Mouse (Mus musculus) stomach, embryonic 15.5 days (tissue): Measurements from ENCODE around the gene Axdnd1. TPM values are rescaled to one million over a fixed set of nuclear protein-coding genes. Genes with fewer than 3 reads are reported as not detected.
"Not testable (repeated sequence)": the region's sequence is repeated elsewhere in the genome, so short reads cannot be mapped to it uniquely, and the experiment has no call there.

ENCODE experiments used
- ATAC-seq: fragments of 200-750 bp; cut with Nextera tagmentation; 2 replicates; pipeline ENCODE4 v1.8.0; 2017; ENCODE audit warnings: low read depth, moderate number of reproducible peaks, moderate TSS enrichment; ENCODE audit not compliant: insufficient read depth, low FRiP score
- H3K27ac ChIP-seq: fragments of 300-500 bp; sonication (generic); 2 replicates; pipeline ENCODE4 v1.5.1; 2015; ENCODE audit warnings: mild to moderate bottlenecking, inconsistent platforms
- H3K27me3 ChIP-seq: fragments of 300-500 bp; sonication (generic); replicated peaks from 2 replicates; pipeline ENCODE4 v1.6.1; 2015; ENCODE audit warnings: inconsistent platforms
- H3K36me3 ChIP-seq: fragments of 300-500 bp; sonication (generic); 2 replicates; pipeline ENCODE4 v1.6.1; 2015; ENCODE audit warnings: inconsistent platforms
- H3K4me1 ChIP-seq: fragments of 300-500 bp; sonication (generic); 2 replicates; pipeline ENCODE4 v1.6.1; 2015; ENCODE audit warnings: inconsistent platforms
- H3K4me2 ChIP-seq: fragments of 300-500 bp; sonication (generic); 2 replicates; pipeline ENCODE4 v1.6.1; 2015; ENCODE audit warnings: mild to moderate bottlenecking, inconsistent platforms
- H3K4me3 ChIP-seq: fragments of 300-500 bp; sonication (generic); replicated peaks from 2 replicates; pipeline ENCODE4 v1.5.1; 2015; ENCODE audit warnings: inconsistent platforms
- H3K9ac ChIP-seq: fragments of 300-500 bp; sonication (generic); 2 replicates; pipeline ENCODE4 v1.6.1; 2015; ENCODE audit warnings: inconsistent platforms
- H3K9me3 ChIP-seq: fragments of 300-500 bp; sonication (generic); 2 replicates; pipeline ENCODE4 v1.6.1; 2016; ENCODE audit warnings: inconsistent platforms
- WGBS: fragments of 180-500 bp; shearing (Covaris S2); methylation state at CpG from one replicate; pipeline ENCODE4 v1.1.7; 2015; 5-methylcytosine and 5-hydroxymethylcytosine counted together
- polyA plus RNA-seq: library from polyadenylated mRNA; unstranded; fragments of >200 nt; fragmentation: Nextera tagmentation; extraction: Ambion mirVana; gene quantifications from 2 replicates; pipeline ENCODE4 v1.2.1, GENCODE M21; 2015

Gene Axdnd1
- polyA plus RNA-seq, 1 experiment from 2014 or later = 0.18 TPM

DNA sequence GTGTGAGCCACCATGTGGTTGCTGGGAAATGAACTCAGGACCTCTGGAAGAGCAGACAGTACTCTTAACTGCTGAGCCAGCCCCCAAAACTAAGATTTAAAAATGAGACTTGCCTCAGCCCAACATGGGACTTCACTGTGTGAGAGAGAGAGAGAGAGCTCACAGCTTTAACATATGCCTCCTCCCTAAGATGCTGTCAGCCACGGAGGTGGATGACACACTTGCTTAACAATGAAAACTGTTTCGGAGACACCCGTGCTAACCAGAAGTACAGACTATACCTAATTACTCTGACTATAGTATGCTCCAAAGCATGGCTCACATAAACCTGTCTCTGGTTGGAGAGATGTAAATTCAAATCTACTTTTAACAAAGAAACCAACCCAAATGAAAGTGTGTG, 12.5 kb upstream of the Axdnd1 start:
- no peaks in the 10 kb centered on the region for H3K4me1 ChIP-seq
- H3K4me2 ChIP-seq = no peak overlapping the region
- WGBS = 92% methylated on average over 3 of the region's 3 CpGs
- H3K27ac ChIP-seq = no peak overlapping the region
- H3K9ac ChIP-seq = no peak overlapping the region
- H3K27me3 ChIP-seq = no peaks in the 10 kb centered on the region
- H3K4me3 ChIP-seq = no peak overlapping the region
- no peaks in the 10 kb centered on the region for H3K9me3 ChIP-seq
- ATAC-seq = no peak
- H3K36me3 ChIP-seq = peaks cover 20% of the 10 kb centered on the region

DNA sequence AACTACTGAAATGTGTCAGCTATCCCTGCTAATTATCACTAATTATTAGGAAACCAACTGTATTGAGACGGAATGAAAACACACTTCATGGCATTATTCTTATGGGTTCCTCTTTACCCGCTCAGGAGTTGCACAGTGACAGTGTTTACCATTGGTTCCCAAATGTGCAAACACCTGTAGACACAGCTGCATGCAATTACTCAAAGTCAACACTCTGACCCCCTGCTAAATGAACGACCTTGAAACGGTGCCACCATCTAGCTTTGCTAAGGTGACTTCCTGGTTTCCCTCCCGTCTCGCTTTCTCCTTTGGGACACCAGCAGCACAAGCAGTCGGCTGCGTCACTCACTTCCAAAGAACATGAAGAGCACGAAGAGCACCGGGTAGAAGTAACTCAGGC, 11.5 kb upstream of the Axdnd1 start:
- H3K4me2 ChIP-seq = no peak overlapping the region
- H3K27ac ChIP-seq = no peak overlapping the region
- no peak overlapping the region for H3K4me3 ChIP-seq
- peak; percentile 65; the same call in 1 of the 2 replicates for ATAC-seq
- peaks cover 15% of the 10 kb centered on the region for H3K36me3 ChIP-seq
- no peaks in the 10 kb centered on the region for H3K4me1 ChIP-seq
- H3K9me3 ChIP-seq = no peaks in the 10 kb centered on the region
- H3K9ac ChIP-seq = no peak overlapping the region
- WGBS = 58% methylated on average over 10 of the region's 10 CpGs
- H3K27me3 ChIP-seq = no peaks in the 10 kb centered on the region

DNA sequence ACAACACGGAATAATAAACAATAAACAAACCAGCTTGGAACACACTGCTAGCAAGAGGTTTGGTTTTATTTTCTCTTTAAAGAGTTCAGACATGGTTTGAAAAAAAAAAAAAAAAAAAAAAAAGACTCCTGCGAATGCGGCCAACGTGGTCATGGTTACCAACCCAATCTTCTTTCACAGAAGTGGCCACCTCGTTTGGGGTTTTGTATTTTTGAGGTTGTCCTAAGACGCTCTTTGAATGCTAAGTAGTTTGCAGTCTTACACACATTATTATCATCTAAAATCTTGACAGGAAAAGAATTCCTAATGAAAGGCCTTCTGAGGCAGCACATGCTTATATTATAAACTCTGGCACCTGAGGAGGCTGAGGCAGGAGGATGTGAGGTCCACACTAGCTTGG, 7.5 kb upstream of the Axdnd1 start:
- H3K27ac ChIP-seq = no peak overlapping the region
- H3K36me3 ChIP-seq = 0 out of 2 replicates have a peak, but pooled peaks cover 7% of the 10 kb centered on the region
- H3K4me1 ChIP-seq = no peaks in the 10 kb centered on the region
- H3K27me3 ChIP-seq = no peaks in the 10 kb centered on the region
- ATAC-seq = no peak
- WGBS = 86% methylated on average over 6 of the region's 6 CpGs
- H3K4me2 ChIP-seq = no peak overlapping the region
- H3K9me3 ChIP-seq = no peaks in the 10 kb centered on the region
- no peak overlapping the region for H3K9ac ChIP-seq
- no peak overlapping the region for H3K4me3 ChIP-seq

DNA sequence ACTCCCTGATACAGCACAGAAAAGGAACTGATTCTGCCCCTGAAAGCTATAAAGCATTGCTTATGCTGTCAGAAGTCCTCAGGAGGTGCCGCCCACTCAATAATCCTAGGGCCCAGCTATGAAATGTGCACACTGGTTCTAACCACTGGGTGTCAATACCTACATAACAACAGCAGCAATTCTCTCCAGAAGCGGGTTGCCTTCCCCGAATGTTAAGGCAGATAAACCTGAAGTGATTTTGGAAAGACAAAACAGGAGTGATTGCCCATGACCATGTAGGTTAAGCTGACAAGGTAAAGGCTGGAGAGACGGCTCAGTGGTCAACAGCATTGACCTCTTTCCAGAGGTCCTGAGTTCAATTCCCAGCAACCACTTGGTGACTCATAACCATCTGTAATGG, 4.8 kb upstream of the Axdnd1 start:
- Histone ChIP-seq H3K27me3 (no peaks in the 10 kb centered on the region), H3K4me1 (no peaks in the 10 kb centered on the region), H3K9me3 (no peaks in the 10 kb centered on the region), H3K4me3 (no peak overlapping the region), H3K9ac (no peak overlapping the region), H3K36me3 (0 out of 2 replicates have a peak, but pooled peaks cover 4% of the 10 kb centered on the region), H3K27ac (no peak overlapping the region), H3K4me2 (no peak overlapping the region)
- no peak for ATAC-seq
- whole genome bisulfite sequencing = 88% methylated on average over 4 of the region's 4 CpGs

GRCm38 (mm10) chr1:156424054-156424453, 3.1 kb upstream of the Axdnd1 start:
- ATAC-seq = no peak
- WGBS = 80% methylated on average over 3 of the region's 3 CpGs
- Histone ChIP-seq H3K27me3 (no peaks in the 10 kb centered on the region), H3K4me1 (no peaks in the 10 kb centered on the region; the same call in 1 of the 2 replicates), H3K4me3 (no peak overlapping the region), H3K4me2 (no peak overlapping the region), H3K36me3 (0 out of 2 replicates have a peak, but pooled peaks cover 4% of the 10 kb centered on the region), H3K9ac (no peak overlapping the region), H3K9me3 (no peaks in the 10 kb centered on the region), H3K27ac (no peak overlapping the region)

GRCm38 (mm10) chr1:156423493-156423892, 2.5 kb upstream of the Axdnd1 start:
- ATAC-seq = no peak
- H3K4me3 ChIP-seq = no peak overlapping the region
- H3K9me3 ChIP-seq = no peaks in the 10 kb centered on the region
- H3K4me1 ChIP-seq = no peaks in the 10 kb centered on the region; the same call in 1 of the 2 replicates
- no peak overlapping the region for H3K9ac ChIP-seq
- 82% methylated on average over 6 of the region's 6 CpGs for WGBS
- no peak overlapping the region for H3K4me2 ChIP-seq
- no peaks in the 10 kb centered on the region for H3K27me3 ChIP-seq
- H3K27ac ChIP-seq = no peak overlapping the region
- 0 out of 2 replicates have a peak, but pooled peaks cover 4% of the 10 kb centered on the region for H3K36me3 ChIP-seq

- 73% methylated on average over 6 of the region's 6 CpGs for WGBS
- no peak overlapping the region for H3K4me2 ChIP-seq
- H3K36me3 ChIP-seq = 0 out of 2 replicates have a peak, but pooled peaks cover 4% of the 10 kb centered on the region
- no peaks in the 10 kb centered on the region for H3K9me3 ChIP-seq
- no peak overlapping the region for H3K9ac ChIP-seq
- no peak overlapping the region for H3K4me3 ChIP-seq
- no peaks in the 10 kb centered on the region for H3K27me3 ChIP-seq
- H3K4me1 ChIP-seq = no peaks in the 10 kb centered on the region; the same call in 1 of the 2 replicates
- no peak for ATAC-seq
- H3K27ac ChIP-seq = no peak overlapping the region
Observed at GRCm38 (mm10) chr1:156422856-156423255, 1.9 kb upstream of the Axdnd1 start.

DNA sequence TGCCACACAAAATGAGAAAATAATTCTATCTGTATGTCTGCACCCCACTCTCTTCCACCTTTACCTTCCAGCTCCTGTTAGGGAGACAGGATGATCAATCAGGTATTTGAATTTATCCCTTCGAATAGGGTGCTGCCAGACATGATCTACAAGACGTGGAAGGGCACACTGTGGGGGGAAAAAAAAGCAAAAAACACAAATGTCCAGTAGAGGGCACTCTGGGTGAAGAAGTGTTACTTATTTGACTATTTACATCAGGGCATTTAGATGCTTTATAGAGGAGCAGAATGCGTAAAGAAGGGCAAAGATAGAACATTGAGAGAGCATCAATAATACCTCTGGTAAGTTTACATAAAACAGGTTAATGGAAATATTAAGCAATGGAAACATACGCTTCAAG, 2.8 kb downstream of the Axdnd1 start:
- no peak overlapping the region for H3K4me3 ChIP-seq
- ATAC-seq = no peak
- no peak overlapping the region for H3K27ac ChIP-seq
- H3K4me2 ChIP-seq = no peak overlapping the region
- H3K4me1 ChIP-seq = no peaks in the 10 kb centered on the region; the same call in 1 of the 2 replicates
- no peaks in the 10 kb centered on the region for H3K9me3 ChIP-seq
- no peaks in the 10 kb centered on the region for H3K36me3 ChIP-seq
- H3K9ac ChIP-seq = no peak overlapping the region
- WGBS = 49% methylated on average over 4 of the region's 4 CpGs
- H3K27me3 ChIP-seq = no peaks in the 10 kb centered on the region

DNA sequence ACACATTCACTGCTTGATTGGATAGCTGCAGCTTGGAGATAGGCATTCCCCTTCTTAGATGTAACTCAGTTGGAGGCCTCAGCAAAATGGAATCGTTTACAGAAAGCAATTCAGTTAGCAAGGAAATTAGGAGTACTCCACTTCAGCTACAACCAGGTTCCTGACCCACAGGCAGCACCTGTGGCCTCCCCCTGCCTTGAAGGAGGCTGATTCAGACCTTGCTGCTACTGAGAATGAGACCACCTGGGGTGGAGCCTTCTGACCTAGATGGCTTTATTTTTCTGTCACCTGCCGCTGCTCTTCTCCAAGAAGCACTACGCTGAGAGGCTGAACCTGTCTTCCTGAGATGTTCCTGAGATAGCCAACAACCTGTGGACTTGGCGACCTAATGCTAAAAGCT, 12.4 kb downstream of the Axdnd1 start:
- H3K4me1 ChIP-seq = no peaks in the 10 kb centered on the region
- H3K27me3 ChIP-seq = no peaks in the 10 kb centered on the region
- 61% methylated on average over 4 of the region's 4 CpGs for WGBS
- no peak overlapping the region for H3K9ac ChIP-seq
- H3K4me2 ChIP-seq = no peak overlapping the region
- no peaks in the 10 kb centered on the region for H3K36me3 ChIP-seq
- H3K27ac ChIP-seq = no peak overlapping the region
- ATAC-seq = no peak
- no peaks in the 10 kb centered on the region for H3K9me3 ChIP-seq
- no peak overlapping the region for H3K4me3 ChIP-seq

DNA sequence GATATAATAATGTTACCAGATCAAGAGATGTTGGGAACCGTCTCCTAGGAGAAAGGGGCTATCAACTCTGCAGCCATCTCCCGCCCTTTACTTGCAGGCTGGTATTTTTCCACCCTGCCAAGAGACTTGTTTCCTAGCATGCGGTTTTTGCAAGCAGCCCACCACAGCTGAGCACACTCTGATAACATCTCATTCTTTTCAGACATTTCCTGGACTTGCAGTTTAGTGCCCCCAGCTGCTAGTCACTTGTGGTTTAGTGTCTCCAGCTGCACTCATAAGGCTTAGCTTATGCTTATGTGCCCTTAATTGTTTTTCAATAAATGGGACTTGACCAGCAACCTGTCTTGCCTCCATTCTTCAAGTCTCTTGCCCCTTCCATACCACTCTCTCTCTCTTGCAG, 13.0 kb downstream of the Axdnd1 start:
- H3K9me3 ChIP-seq = no peaks in the 10 kb centered on the region
- H3K36me3 ChIP-seq = no peaks in the 10 kb centered on the region
- ATAC-seq = no peak
- no peaks in the 10 kb centered on the region for H3K27me3 ChIP-seq
- no peaks in the 10 kb centered on the region for H3K4me1 ChIP-seq
- no peak overlapping the region for H3K27ac ChIP-seq
- 50% methylated on average over 3 of the region's 3 CpGs for WGBS
- H3K9ac ChIP-seq = no peak overlapping the region
- H3K4me3 ChIP-seq = no peak overlapping the region
- H3K4me2 ChIP-seq = no peak overlapping the region

- no peaks in the 10 kb centered on the region for H3K27me3 ChIP-seq
- H3K4me1 ChIP-seq = no peaks in the 10 kb centered on the region
- no peak overlapping the region for H3K27ac ChIP-seq
- no peak overlapping the region for H3K4me3 ChIP-seq
- H3K36me3 ChIP-seq = no peaks in the 10 kb centered on the region
- H3K4me2 ChIP-seq = no peak overlapping the region
- no peak overlapping the region for H3K9ac ChIP-seq
- H3K9me3 ChIP-seq = no peaks in the 10 kb centered on the region
- WGBS = 54% methylated on average over 10 of the region's 10 CpGs
- no peak for ATAC-seq
Observed at GRCm38 (mm10) chr1:156403251-156403650, 17.7 kb downstream of the Axdnd1 start.

DNA sequence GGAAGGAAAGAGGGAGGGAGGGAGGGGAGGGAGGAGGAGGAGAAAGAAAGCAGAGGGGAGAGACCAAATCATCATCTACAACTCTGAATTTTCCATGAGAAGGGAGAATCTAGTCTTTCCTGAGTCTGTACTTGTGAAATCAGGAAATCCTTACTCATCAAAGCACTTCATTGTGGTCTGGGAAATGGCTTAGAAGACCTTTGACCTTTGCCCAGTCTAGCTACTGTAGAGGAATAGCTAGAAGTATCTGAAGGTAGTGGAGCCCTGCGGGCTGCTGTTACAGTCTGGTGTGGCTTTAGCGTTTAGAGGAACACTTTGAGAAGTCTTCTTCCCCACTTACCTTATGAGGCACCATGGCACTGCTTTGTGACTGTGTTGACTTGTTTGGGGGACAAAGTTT, 18.5 kb downstream of the Axdnd1 start:
- WGBS = 46% methylated on average over 2 of the region's 2 CpGs
- Histone ChIP-seq H3K9ac (no peak overlapping the region), H3K9me3 (no peaks in the 10 kb centered on the region), H3K4me2 (no peak overlapping the region), H3K27ac (no peak overlapping the region), H3K4me1 (no peaks in the 10 kb centered on the region), H3K36me3 (no peaks in the 10 kb centered on the region), H3K4me3 (no peak overlapping the region), H3K27me3 (no peaks in the 10 kb centered on the region)
- ATAC-seq = no peak

- not testable (repeated sequence) for ATAC-seq, H3K4me3 ChIP-seq, H3K4me1 ChIP-seq, H3K4me2 ChIP-seq, H3K9me3 ChIP-seq, H3K9ac ChIP-seq, H3K27ac ChIP-seq, H3K36me3 ChIP-seq, H3K27me3 ChIP-seq
- WGBS = 57% methylated on average over 3 of the region's 3 CpGs
Observed at GRCm38 (mm10) chr1:156400159-156400558, 20.8 kb downstream of the Axdnd1 start.
